Mouse (Mus musculus) CH12.LX (cell line): ENCODE results near the gene Plcl2. TPM values are rescaled to one million over a fixed set of nuclear protein-coding genes. Genes with fewer than 3 reads are reported as not detected.
A peak's percentile ranks its signal among the peaks of the same experiment; 100 is the strongest.

Source experiments
- DNase-seq: peaks from one replicate; pipeline ENCODE4 v3.0.0-alpha.2; 2013; ENCODE audit errors: extremely low read depth
- H3K27ac ChIP-seq: 2 replicates; pipeline ENCODE4 v1.5.1; 2012; ENCODE audit warnings: low read depth, mild to moderate bottlenecking, control low read depth, moderate library complexity; ENCODE audit not compliant: insufficient read depth
- H3K27me3 ChIP-seq: replicated peaks from 2 replicates; pipeline ENCODE3; 2012; ENCODE audit warnings: inconsistent platforms
- H3K36me3 ChIP-seq, 2 experiments: replicated peaks in 1 of 2; 2 replicates each; pipeline versions ENCODE3 to v1.6.1; 2012; ENCODE audit warnings: inconsistent platforms in 1 of 2, low read length in 1 of 2, mild to moderate bottlenecking in 1 of 2, mixed read lengths in 1 of 2, moderate library complexity in 1 of 2; ENCODE audit not compliant: control insufficient read depth in 1 of 2, insufficient read depth in 1 of 2
- H3K4me1 ChIP-seq, 2 experiments: 2 replicates each; pipeline ENCODE4 v1.6.1; 2012; ENCODE audit warnings: inconsistent platforms in 1 of 2, moderate library complexity in 1 of 2; ENCODE audit not compliant: insufficient read depth in 2 of 2, control insufficient read depth in 1 of 2
- H3K4me2 ChIP-seq: 2 replicates; pipeline ENCODE4 v1.6.1; 2012; ENCODE audit warnings: low read depth, mild to moderate bottlenecking, control low read depth; ENCODE audit not compliant: poor library complexity, insufficient read depth, severe bottlenecking
- H3K4me3 ChIP-seq, 3 experiments: fragments of 150-350 bp in 1 of 3; sonication (generic) in 1 of 3; replicated peaks in 1 of 3; 2 replicates each; pipeline versions ENCODE3 to v1.5.1; 2011 to 2012; ENCODE audit warnings: low read depth in 2 of 3, low read length in 2 of 3, mild to moderate bottlenecking in 2 of 3, moderate library complexity in 2 of 3, control low read depth in 1 of 3, improper control_type of control experiment in 1 of 3, inconsistent platforms in 1 of 3, mixed read lengths in 1 of 3; ENCODE audit not compliant: poor library complexity in 1 of 3
- H3K79me2 ChIP-seq: replicated peaks from 2 replicates; pipeline ENCODE4 v1.6.1; 2012; ENCODE audit warnings: mild to moderate bottlenecking, moderate library complexity; ENCODE audit not compliant: control insufficient read depth, poor library complexity, insufficient read depth, severe bottlenecking; ENCODE audit errors: extremely low read depth
- H3K9ac ChIP-seq: 2 replicates; pipeline ENCODE4 v1.6.1; 2012; ENCODE audit warnings: low read depth, mild to moderate bottlenecking, control low read depth, moderate library complexity; ENCODE audit not compliant: insufficient read depth
- H3K9me3 ChIP-seq: replicated peaks from 2 replicates; pipeline ENCODE3; 2012; ENCODE audit warnings: low read length, inconsistent platforms, mixed read lengths
- BHLHE40 ChIP-seq: IDR thresholded peaks from 2 replicates; pipeline ENCODE4 v1.6.1; 2011; ENCODE audit warnings: mild to moderate bottlenecking, low read depth, low read length, improper control_type of control experiment
- CHD2 ChIP-seq: IDR thresholded peaks from 2 replicates; pipeline ENCODE4 v1.6.1; 2011; ENCODE audit warnings: low read length, improper control_type of control experiment
- E2F4 ChIP-seq: IDR thresholded peaks from 2 replicates; pipeline ENCODE4 v1.6.1; 2011; ENCODE audit warnings: low read depth, low read length, improper control_type of control experiment; ENCODE audit not compliant: insufficient replicate concordance
- ELF1 ChIP-seq: IDR thresholded peaks from 2 replicates; pipeline ENCODE4 v1.6.1; 2014; ENCODE audit warnings: low read depth, mild to moderate bottlenecking, inconsistent platforms, low read length, improper control_type of control experiment
- EP300 ChIP-seq: IDR thresholded peaks from 2 replicates; pipeline ENCODE4 v1.6.1; 2011; ENCODE audit warnings: low read length, improper control_type of control experiment
- ETS1 ChIP-seq: conservative IDR thresholded peaks from 2 replicates; pipeline ENCODE4 v1.6.1; 2012; ENCODE audit warnings: low read depth, mild to moderate bottlenecking, inconsistent platforms, low read length, improper control_type of control experiment, moderate library complexity
- IRF4 ChIP-seq: IDR thresholded peaks from 2 replicates; pipeline ENCODE4 v1.6.1; 2014; ENCODE audit warnings: low read depth, mild to moderate bottlenecking, inconsistent platforms, low read length, improper control_type of control experiment
- JUN ChIP-seq: IDR thresholded peaks from 2 replicates; pipeline ENCODE4 v1.6.1; 2011; ENCODE audit warnings: low read depth, mild to moderate bottlenecking, low read length, improper control_type of control experiment, moderate library complexity; ENCODE audit not compliant: insufficient read depth
- JUND ChIP-seq: conservative IDR thresholded peaks from 2 replicates; pipeline ENCODE4 v1.6.1; 2011; ENCODE audit warnings: low read depth, low read length, improper control_type of control experiment
- KAT2A ChIP-seq: IDR thresholded peaks from 2 replicates; pipeline ENCODE4 v1.6.1; 2012; ENCODE audit warnings: low read length, improper control_type of control experiment, inconsistent platforms; ENCODE audit not compliant: insufficient replicate concordance
- MAFK ChIP-seq: IDR thresholded peaks from 2 replicates; pipeline ENCODE4 v1.6.1; 2011; ENCODE audit warnings: low read length, improper control_type of control experiment; ENCODE audit not compliant: insufficient replicate concordance
- MAX ChIP-seq: IDR thresholded peaks from 2 replicates; pipeline ENCODE4 v1.6.1; 2011; ENCODE audit warnings: low read length, improper control_type of control experiment
- MAZ ChIP-seq: IDR thresholded peaks from 2 replicates; pipeline ENCODE4 v1.6.1; 2012; ENCODE audit warnings: low read depth, mild to moderate bottlenecking, inconsistent platforms, low read length, improper control_type of control experiment, moderate library complexity
- MEF2A ChIP-seq: IDR thresholded peaks from 2 replicates; pipeline ENCODE4 v1.6.1; 2014; ENCODE audit warnings: low read depth, mild to moderate bottlenecking, inconsistent platforms, low read length, improper control_type of control experiment, borderline replicate concordance
- MYC ChIP-seq: IDR thresholded peaks from 2 replicates; pipeline ENCODE4 v1.6.1; 2011; ENCODE audit warnings: low read depth, mild to moderate bottlenecking, improper control_type of control experiment, low read length
- NRF1 ChIP-seq: IDR thresholded peaks from 2 replicates; pipeline ENCODE4 v1.6.1; 2014; ENCODE audit warnings: low read depth, mild to moderate bottlenecking, inconsistent platforms, low read length, improper control_type of control experiment, moderate library complexity
- PAX5 ChIP-seq: IDR thresholded peaks from 2 replicates; pipeline ENCODE4 v1.6.1; 2012; ENCODE audit warnings: low read length, inconsistent platforms, mixed read lengths
- RCOR1 ChIP-seq: conservative IDR thresholded peaks from 2 replicates; pipeline ENCODE4 v1.6.1; 2012; ENCODE audit warnings: low read depth, mild to moderate bottlenecking, inconsistent platforms, low read length, improper control_type of control experiment
- SIN3A ChIP-seq: IDR thresholded peaks from 2 replicates; pipeline ENCODE4 v1.6.1; 2012; ENCODE audit warnings: low read length, improper control_type of control experiment, inconsistent platforms
- TCF12 ChIP-seq: IDR thresholded peaks from 2 replicates; pipeline ENCODE4 v1.6.1; 2014; ENCODE audit warnings: low read depth, mild to moderate bottlenecking, inconsistent platforms, low read length, improper control_type of control experiment
- USF2 ChIP-seq: conservative IDR thresholded peaks from 2 replicates; pipeline ENCODE4 v1.6.1; 2011; ENCODE audit warnings: low read depth, low read length, improper control_type of control experiment
- ZKSCAN1 ChIP-seq: IDR thresholded peaks from 2 replicates; pipeline ENCODE4 v1.6.1; 2012; ENCODE audit warnings: low read depth, inconsistent platforms, low read length, improper control_type of control experiment, borderline replicate concordance
- ZNF384 ChIP-seq: IDR thresholded peaks from 2 replicates; pipeline ENCODE4 v1.6.1; 2012; ENCODE audit warnings: low read depth, low read length, improper control_type of control experiment, inconsistent platforms
- dilution Hi-C: fragments of 300-500 bp; cut with MboI; formaldehyde crosslinking; loops from 2 replicates; pipeline ENCODE4 v1.14.3; 2020; ENCODE audit warnings: low sequenced_read_pairs; ENCODE audit not compliant: extremely low pct_unique_long_range_greater_than_20kb, extremely low pct_ligation_motif_present
- in situ Hi-C: fragments of 300-500 bp; cut with MboI; formaldehyde crosslinking; loops from 3 replicates; pipeline ENCODE4 v1.14.3; 2019; ENCODE audit warnings: low sequenced_read_pairs, low pct_ligation_motif_present, low pct_unique_long_range_greater_than_20kb, mixed read lengths
- polyA plus RNA-seq: library from polyadenylated mRNA; unstranded; fragments of >175 nt; gene quantifications from 2 replicates; pipeline ENCODE4 v1.2.1, GENCODE M21; 2012; ENCODE audit warnings: low read depth; ENCODE audit not compliant: insufficient read length
- total RNA-seq, 2 experiments: library from RNA; depleted of rRNA; stranded (reverse); fragments of 300-350 nt in 1 of 2; fragments of >200 nt in 1 of 2; gene quantifications; 2 replicates each; pipeline ENCODE4 v1.2.3; 2012 to 2014

Gene Plcl2
- total and polyA plus RNA-seq, 3 experiments = 9.0 to 16.6 (median 12.7) TPM

- H3K9ac ChIP-seq = peak overlapping the region; percentile 70
- peaks cover 20% of the 10 kb centered on the region for H3K27me3 ChIP-seq
- peak overlapping the region; percentile 84 for H3K27ac ChIP-seq
- H3K4me3 ChIP-seq = no peak overlapping the region
- dilution Hi-C loops (no loop called here), in situ Hi-C loops (no loop called here)
- DNase-seq = peak; percentile 57
- no peaks in the 10 kb centered on the region for H3K79me2 ChIP-seq
- H3K4me2 ChIP-seq = no peak overlapping the region
- TF ChIP-seq ZKSCAN1 (no peak), SIN3A (no peak), MAFK (0 out of 2 replicates have a peak, but pooled peaks have one; percentile 16), ETS1 (peak; percentile 44), CHD2 (no peak), USF2 (no peak), MEF2A (peak; percentile 12; the same call in 1 of the 2 replicates), MAZ (no peak), BHLHE40 (peak; percentile 79), MAX (peak; percentile 43; the same call in 1 of the 2 replicates), JUND (no peak; the same call in 1 of the 2 replicates), EP300 (peak; percentile 56; the same call in 1 of the 2 replicates), TCF12 (peak; percentile 49; the same call in 1 of the 2 replicates), IRF4 (peak; percentile 26; the same call in 1 of the 2 replicates), ELF1 (no peak), ZNF384 (no peak), MYC (peak; percentile 87; the same call in 1 of the 2 replicates)
- peaks cover 27 to 39% of the 10 kb centered on the region in 2 experiments for H3K4me1 ChIP-seq
- H3K36me3 ChIP-seq = no peaks in the 10 kb centered on the region
- no peaks in the 10 kb centered on the region for H3K9me3 ChIP-seq
Observed at GRCm38 (mm10) chr17:50504070-50504846, 4.9 kb upstream of the Plcl2 start.

- H3K27ac ChIP-seq = no peak overlapping the region
- peaks cover 8% of the 10 kb centered on the region for H3K79me2 ChIP-seq
- H3K27me3 ChIP-seq = peaks cover 20% of the 10 kb centered on the region
- TF ChIP-seq ELF1 (no peak), ETS1 (no peak), PAX5 (no peak), BHLHE40 (no peak), MYC (no peak), NRF1 (no peak), RCOR1 (no peak), E2F4 (no peak), KAT2A (no peak), JUN (no peak)
- dilution Hi-C loops = no loop called here
- H3K4me1 ChIP-seq = peaks cover 23 to 39% of the 10 kb centered on the region in 2 experiments
- H3K4me3 ChIP-seq = no peak overlapping the region
- no peak for DNase-seq
- in situ Hi-C loops = no loop called here
- H3K9me3 ChIP-seq = no peaks in the 10 kb centered on the region
- no peaks in the 10 kb centered on the region for H3K36me3 ChIP-seq
- H3K4me2 ChIP-seq = no peak overlapping the region
- no peak overlapping the region for H3K9ac ChIP-seq
Observed at GRCm38 (mm10) chr17:50505910-50506634, 3.1 kb upstream of the Plcl2 start.
